Mouse (Mus musculus): ENCODE measurements around the gene Tusc2. TPM values are rescaled to one million over a fixed set of nuclear protein-coding genes. Genes with fewer than 3 reads are reported as not detected.
"Not testable (repeated sequence)": the region's sequence is repeated elsewhere in the genome, so short reads cannot be mapped to it uniquely, and the experiment has no call there.

Gene Tusc2
- total RNA-seq, 1 experiment from 2014 or later = 20.4 TPM

DNA sequence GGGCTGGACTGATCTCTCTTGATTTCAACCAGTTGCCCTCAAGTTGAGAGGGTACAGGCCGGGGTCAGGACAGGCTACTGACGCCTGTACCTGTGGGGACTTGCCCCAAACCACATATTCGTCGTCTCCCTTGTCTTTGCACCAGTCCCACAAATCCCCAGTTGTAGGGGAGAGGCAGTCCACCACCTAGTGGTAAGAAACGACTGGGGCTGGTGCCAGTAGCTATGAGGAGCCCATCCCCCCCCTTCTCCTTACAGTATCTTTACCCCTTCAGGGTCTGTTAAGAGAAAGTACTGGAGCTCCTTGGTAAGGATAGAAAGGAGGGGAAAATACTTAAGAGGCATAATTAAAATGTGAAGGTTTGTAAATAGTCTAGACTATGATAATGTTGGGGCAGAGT lies 2.5 kb downstream of the Tusc2 start:
- ATAC-seq (ENCODE audit: extremely low read depth, insufficient number of reproducible peaks, low FRiP score, poor library complexity, severe bottlenecking) = not testable (repeated sequence)

GRCm38 (mm10) chr9:107566041-107566709 lies 3.1 kb downstream of the Tusc2 start:
- peak; percentile 38; the same call in 1 of the 2 replicates for ATAC-seq (ENCODE audit: extremely low read depth, insufficient number of reproducible peaks, low FRiP score, poor library complexity, severe bottlenecking)

DNA sequence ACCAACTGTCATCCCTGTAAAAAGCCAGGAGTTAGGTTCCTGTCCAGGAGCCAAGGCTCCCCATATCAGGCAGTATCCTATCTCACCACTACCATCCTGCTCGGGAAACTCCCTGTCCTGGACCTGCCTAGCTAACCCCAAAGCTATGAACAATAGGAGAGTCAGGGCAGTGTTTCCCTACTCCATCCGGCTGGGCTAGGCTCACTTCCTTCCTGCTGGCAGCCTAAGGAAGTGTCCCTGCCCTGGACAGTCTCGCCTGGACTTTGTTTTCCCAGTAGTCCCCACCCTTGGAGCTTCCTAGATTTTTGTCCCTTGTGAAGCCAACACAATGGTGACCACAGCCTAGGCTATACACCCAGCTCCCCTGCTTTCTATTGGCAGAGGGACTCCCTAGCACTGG lies 3.8 kb downstream of the Tusc2 start:
- ATAC-seq (ENCODE audit: extremely low read depth, insufficient number of reproducible peaks, low FRiP score, poor library complexity, severe bottlenecking) = no peak

- ATAC-seq (ENCODE audit: extremely low read depth, insufficient number of reproducible peaks, low FRiP score, poor library complexity, severe bottlenecking) = no peak
These were observed 4.8 kb downstream of the Tusc2 start, which contains the start of gene Hyal2 for GRCm38 (mm10) chr9:107567702-107568319. Hyal2 (plus strand) TSS chr9:107567945.

DNA sequence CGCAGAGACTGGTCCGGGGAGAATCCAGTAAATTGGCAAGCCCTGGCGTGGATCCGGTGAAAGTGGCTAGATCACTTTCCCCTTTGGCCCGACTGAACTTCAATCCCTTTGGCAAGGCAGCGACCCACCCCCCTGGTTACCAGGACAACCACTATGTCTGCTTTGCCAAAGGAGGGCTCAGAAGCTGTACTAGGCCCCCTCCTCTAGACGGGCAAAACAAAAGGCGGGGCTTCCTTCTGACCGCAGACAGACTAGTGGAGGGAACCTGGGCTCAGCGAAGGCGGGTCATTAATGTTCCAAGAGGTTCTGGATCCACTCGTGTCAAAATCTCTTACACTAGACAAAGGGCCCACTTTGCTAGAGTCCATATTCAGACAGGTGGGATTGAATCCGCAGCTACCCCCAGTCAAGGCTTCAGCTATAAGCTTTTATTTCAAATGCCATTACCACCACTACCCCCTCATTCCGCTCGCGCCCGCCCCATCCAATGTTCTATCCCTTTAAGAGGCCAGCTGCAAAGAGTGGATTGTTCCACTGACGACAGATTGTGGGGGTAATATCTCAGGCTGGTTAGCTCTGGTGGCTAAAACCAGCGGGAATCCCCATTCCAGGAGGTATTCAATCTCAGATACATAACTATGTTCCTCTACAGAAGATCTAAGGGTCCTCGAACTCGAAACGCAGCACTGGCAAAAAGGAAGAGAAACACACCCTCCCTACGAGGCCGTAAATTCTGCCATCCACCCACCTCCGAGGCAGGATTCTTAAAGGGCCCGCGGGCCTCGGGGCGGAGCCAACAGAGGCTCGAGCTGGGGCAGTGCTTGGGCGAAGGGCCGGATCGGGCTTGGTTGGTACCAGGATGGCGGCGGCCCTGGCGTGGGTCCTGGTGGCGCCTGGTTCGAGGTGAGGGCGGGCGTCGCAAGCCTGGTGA lies 5.5 kb downstream of the Tusc2 start:
- ATAC-seq (ENCODE audit: extremely low read depth, insufficient number of reproducible peaks, low FRiP score, poor library complexity, severe bottlenecking) = peak; percentile 62

DNA sequence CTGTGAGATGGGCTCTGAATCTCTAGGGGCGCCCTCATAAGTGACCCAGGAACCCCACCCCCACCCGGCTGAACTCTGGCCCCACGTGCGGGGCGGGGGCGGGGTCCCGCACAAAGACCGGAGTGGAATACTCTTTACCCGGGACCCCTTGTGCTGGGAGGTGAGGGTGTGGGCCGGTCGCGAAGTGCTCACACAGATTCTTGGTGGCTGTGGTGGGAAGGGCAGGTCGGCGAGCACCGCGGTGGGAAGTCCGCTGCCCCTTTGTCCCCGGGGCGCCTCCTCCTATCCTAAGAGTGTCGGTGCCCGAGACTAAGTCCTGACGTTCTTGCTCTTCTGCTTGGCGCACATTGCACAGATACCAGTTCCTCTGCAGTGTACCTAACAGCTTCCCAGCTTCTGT lies 6.2 kb downstream of the Tusc2 start:
- ATAC-seq (ENCODE audit: extremely low read depth, insufficient number of reproducible peaks, low FRiP score, poor library complexity, severe bottlenecking) = no peak

DNA sequence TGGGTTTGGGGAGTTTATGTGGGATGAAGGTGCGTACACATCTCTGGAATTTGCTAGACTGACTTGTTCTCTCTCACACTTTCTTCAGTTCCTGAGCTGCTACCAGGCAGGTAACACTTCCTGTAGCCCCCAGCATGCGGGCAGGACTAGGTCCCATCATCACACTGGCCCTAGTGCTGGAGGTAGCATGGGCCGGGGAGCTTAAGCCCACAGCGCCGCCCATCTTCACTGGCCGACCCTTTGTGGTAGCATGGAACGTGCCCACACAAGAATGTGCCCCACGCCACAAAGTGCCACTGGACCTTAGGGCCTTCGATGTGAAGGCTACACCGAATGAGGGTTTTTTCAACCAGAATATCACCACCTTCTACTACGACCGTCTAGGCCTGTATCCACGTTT lies 7.0 kb downstream of the Tusc2 start:
- ATAC-seq (ENCODE audit: extremely low read depth, insufficient number of reproducible peaks, low FRiP score, poor library complexity, severe bottlenecking) = no peak

GRCm38 (mm10) chr9:107570845-107571244 lies 7.8 kb downstream of the Tusc2 start:
- ATAC-seq (ENCODE audit: extremely low read depth, insufficient number of reproducible peaks, low FRiP score, poor library complexity, severe bottlenecking) = no peak

DNA sequence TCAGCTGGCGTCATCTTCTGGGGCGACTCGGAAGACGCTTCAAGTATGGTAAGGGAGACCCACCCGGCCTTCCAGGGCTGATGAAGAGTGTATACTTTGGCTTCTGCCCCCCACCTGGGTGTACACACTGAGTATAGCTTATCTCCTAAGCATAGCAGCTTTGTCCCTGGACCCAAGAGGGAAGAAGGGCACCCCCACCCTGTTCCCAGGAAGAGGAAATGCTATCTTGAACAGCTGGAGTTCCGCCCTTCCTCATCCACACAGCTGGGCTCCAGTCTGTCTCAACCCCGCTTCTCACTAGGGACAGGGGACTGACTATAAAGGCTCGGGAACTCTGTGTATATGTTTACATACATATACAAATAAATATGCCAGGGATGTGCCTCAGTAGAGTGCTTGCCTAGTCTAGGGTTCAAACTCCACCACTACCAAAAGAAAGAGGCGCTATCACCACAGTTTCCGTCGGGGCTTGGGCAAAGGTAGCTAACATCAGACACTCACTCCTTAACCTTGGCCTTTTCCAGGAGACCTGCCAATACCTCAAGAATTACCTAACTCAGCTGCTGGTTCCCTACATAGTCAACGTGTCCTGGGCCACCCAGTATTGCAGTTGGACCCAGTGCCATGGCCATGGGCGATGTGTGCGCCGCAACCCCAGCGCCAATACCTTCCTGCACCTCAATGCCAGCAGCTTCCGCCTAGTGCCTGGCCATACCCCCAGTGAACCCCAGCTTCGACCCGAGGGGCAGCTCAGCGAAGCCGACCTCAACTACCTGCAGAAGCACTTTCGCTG lies 8.7 kb downstream of the Tusc2 start:
- no peak for ATAC-seq (ENCODE audit: extremely low read depth, insufficient number of reproducible peaks, low FRiP score, poor library complexity, severe bottlenecking)

- no peak for ATAC-seq (ENCODE audit: extremely low read depth, insufficient number of reproducible peaks, low FRiP score, poor library complexity, severe bottlenecking)
These were observed 9.2 kb downstream of the Tusc2 start for GRCm38 (mm10) chr9:107572327-107572662.

DNA sequence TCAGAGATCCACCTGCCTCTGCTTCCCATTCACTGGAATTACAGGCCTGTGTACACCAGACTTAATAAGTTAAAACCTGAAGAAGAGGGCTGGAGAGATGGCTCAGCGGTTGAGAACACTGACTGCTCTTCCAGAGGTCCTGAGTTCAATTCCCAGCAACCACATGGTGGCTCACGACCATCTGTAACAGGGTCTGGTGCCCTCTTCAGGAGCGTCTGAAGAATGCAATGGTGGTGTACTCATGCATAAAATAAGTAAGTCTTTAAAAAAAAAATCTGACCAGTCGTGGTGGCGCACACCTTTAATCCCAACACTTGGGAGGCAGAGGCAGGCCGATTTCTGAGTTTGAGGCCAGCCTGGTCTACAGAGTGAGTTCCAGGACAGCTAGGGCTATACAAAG lies 10.7 kb downstream of the Tusc2 start:
- ATAC-seq (ENCODE audit: extremely low read depth, insufficient number of reproducible peaks, low FRiP score, poor library complexity, severe bottlenecking) = not testable (repeated sequence)

DNA sequence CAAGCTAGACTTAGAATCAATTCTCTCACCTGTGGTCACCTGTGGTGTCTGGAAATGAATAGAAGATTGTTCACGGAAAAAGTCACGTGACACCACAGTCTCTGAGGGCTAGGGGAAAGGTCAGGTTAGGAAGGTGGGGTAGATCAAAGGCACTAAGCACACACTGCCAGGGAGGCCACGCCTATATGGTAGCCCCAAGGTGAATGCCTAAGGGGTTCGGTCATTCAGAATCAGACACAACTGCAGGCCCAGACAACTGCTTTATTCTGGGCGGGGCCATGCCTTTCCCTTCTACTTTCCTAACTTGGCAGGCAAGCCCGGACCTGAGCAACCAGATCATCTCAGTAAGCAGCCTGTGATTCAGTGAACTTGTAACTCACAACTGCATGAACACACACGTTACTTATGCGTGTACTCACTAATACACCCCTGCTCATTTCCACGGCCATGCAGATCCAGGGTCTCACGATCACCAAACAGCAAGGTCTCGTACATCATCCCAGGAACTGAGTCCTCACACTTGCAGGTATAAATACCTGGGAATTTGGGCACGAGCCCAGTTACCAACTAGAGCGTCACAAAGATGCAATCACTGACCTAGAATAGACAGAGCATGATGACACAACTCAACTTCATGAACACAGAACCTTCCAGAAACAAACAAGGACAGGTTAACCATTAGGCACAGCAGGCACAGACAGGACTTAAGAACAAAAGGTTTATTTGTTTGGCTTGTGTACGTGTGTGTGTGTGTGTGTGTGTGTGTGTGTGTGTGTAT lies 12.7 kb downstream of the Tusc2 start:
- no peak for ATAC-seq (ENCODE audit: extremely low read depth, insufficient number of reproducible peaks, low FRiP score, poor library complexity, severe bottlenecking)

DNA sequence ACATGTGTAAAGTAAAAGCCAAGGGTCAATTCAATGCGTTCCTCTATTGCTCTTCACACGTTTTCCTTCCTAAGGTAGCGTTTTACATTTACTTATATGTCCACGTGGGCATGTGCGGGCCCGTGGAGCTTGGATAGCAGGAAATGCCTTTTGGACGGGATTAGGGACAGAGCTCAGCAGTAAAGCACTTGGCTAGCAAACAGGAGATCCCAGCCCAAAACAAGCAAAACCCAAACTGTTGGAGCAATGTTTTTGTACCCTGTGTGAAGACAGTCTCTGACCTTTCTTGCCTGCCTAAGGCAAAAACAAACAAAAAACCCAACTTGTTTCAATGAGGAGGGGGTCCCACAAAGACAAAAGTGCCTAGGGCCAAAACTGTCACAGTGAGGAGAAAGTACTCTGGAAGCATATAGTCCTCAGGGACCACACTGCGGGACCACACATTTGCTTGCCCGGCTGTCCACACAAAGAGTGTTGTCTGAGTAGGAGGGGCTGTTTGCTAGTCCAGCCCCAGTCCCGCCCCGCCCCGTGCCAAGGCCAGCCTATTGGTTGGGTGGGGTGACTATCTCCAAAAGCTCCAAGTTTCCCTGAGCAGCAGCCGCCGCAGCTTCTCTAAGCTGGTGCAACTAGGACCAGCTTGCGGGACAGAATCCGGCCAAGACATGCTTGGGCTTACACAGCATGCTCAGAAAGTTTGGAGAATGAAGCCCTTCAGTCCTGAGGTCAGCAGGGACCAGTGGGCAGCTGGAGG lies 13.5 kb downstream of the Tusc2 start, which contains the start of gene Hyal1:
TSS of gene Hyal1 (plus strand) at position 571 of the 751 bp plus-strand sequence.
- ATAC-seq (ENCODE audit: extremely low read depth, insufficient number of reproducible peaks, low FRiP score, poor library complexity, severe bottlenecking) = no peak

DNA sequence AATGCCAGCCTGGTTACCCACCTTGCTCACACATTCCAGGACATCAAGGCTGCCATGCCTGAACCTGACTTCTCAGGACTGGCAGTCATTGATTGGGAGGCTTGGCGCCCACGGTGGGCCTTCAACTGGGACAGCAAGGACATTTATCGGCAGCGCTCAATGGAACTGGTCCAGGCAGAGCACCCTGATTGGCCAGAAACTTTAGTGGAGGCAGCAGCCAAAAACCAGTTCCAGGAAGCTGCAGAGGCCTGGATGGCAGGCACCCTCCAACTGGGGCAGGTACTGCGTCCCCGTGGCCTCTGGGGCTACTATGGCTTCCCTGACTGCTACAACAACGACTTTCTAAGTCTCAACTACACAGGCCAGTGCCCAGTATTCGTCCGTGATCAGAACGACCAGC lies 14.8 kb downstream of the Tusc2 start:
- no peak for ATAC-seq (ENCODE audit: extremely low read depth, insufficient number of reproducible peaks, low FRiP score, poor library complexity, severe bottlenecking)

- no peak for ATAC-seq (ENCODE audit: extremely low read depth, insufficient number of reproducible peaks, low FRiP score, poor library complexity, severe bottlenecking)
These were observed 15.5 kb downstream of the Tusc2 start, which contains the start of gene Naa80 for GRCm38 (mm10) chr9:107578587-107578986. Naa80 (plus strand) TSS chr9:107578887.

- ATAC-seq (ENCODE audit: extremely low read depth, insufficient number of reproducible peaks, low FRiP score, poor library complexity, severe bottlenecking) = no peak
These were observed 16.2 kb downstream of the Tusc2 start for GRCm38 (mm10) chr9:107579023-107579900.
